Mouse (Mus musculus) spleen, adult 2 months (tissue): ENCODE measurements around the gene H2afy.

Experiments
- CTCF ChIP-seq: fragments of 200-500 bp; IDR thresholded peaks from 2 replicates; pipeline ENCODE4 v1.5.1; 2011; ENCODE audit warnings: mild to moderate bottlenecking, inconsistent platforms; ENCODE audit not compliant: insufficient read depth, insufficient read length, insufficient replicate concordance; ENCODE audit errors: extremely low read depth
- POLR2A ChIP-seq: fragments of 200-500 bp; IDR thresholded peaks from 2 replicates; pipeline ENCODE4 v1.6.1; 2011; ENCODE audit warnings: low read depth, low read length, inconsistent platforms

DNA sequence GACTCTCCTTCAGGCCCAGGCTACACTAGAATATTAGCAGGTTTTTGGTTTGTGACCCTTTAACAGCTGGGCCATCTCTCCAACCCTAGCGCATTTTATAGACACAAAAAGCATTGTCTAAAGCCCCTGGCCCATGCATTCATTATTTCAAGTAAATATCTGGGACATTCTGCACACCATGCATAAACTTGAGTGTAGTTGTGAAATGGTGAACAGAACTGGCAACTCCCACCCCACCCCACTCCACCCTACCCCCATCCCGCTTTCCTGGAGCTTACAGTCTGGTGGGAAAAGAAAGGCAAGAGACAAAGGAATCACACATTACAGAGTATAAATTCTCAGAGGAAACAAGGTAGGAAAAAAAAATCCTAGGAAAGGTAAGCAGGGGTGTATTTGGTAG is at the start of gene H2afy:
- TF ChIP-seq POLR2A (no peak), CTCF (no peak)
